Mouse (Mus musculus) intestine, postnatal 0 days (tissue): ENCODE data around the gene Cd84. TPM values are rescaled to one million over a fixed set of nuclear protein-coding genes. Genes with fewer than 3 reads are reported as not detected.
A peak's percentile ranks its signal among the peaks of the same experiment; 100 is the strongest.

Experiments
- ATAC-seq: fragments of 200-750 bp; cut with Nextera tagmentation; 2 replicates; pipeline ENCODE4 v1.8.0; 2017; ENCODE audit warnings: mild to moderate bottlenecking, moderate TSS enrichment, moderate library complexity
- H3K27ac ChIP-seq: fragments of 300-500 bp; sonication (generic); 2 replicates; pipeline ENCODE4 v1.5.1; 2014; ENCODE audit warnings: mild to moderate bottlenecking, low read depth, low read length, moderate library complexity
- H3K27me3 ChIP-seq: fragments of 300-500 bp; sonication (generic); replicated peaks from 2 replicates; pipeline ENCODE4 v1.6.1; 2014; ENCODE audit warnings: low read length, mixed read lengths; ENCODE audit not compliant: control insufficient read depth, insufficient read depth
- H3K36me3 ChIP-seq: fragments of 300-500 bp; sonication (generic); 2 replicates; pipeline ENCODE4 v1.6.1; 2014; ENCODE audit warnings: mild to moderate bottlenecking, moderate library complexity; ENCODE audit not compliant: control insufficient read depth, insufficient read depth
- H3K4me1 ChIP-seq: fragments of 300-500 bp; sonication (generic); replicated peaks from 2 replicates; pipeline ENCODE4 v1.6.1; 2014; ENCODE audit warnings: antibody characterized with exemption, low read length, mixed read lengths; ENCODE audit not compliant: control insufficient read depth, insufficient read depth
- H3K4me2 ChIP-seq: fragments of 300-500 bp; sonication (generic); replicated peaks from 2 replicates; pipeline ENCODE4 v1.6.1; 2014; ENCODE audit warnings: low read depth, mild to moderate bottlenecking, moderate library complexity
- H3K4me3 ChIP-seq: fragments of 300-500 bp; sonication (generic); 2 replicates; pipeline ENCODE4 v1.5.1; 2014; ENCODE audit warnings: low read depth, low read length
- H3K9ac ChIP-seq: fragments of 300-500 bp; sonication (generic); 2 replicates; pipeline ENCODE4 v1.6.1; 2014; ENCODE audit warnings: mild to moderate bottlenecking, low read depth, low read length
- H3K9me3 ChIP-seq: fragments of 300-500 bp; sonication (generic); 2 replicates; pipeline ENCODE4 v1.6.1; 2016; ENCODE audit warnings: mixed run types; ENCODE audit not compliant: control insufficient read depth
- CTCF ChIP-seq: sonication (generic); IDR thresholded peaks from 2 replicates; pipeline ENCODE4 v1.5.1; 2016; ENCODE audit warnings: low read depth, mild to moderate bottlenecking, control low read depth, antibody characterized with exemption, moderate library complexity
- WGBS: fragments of 180-500 bp; shearing (Covaris S2); extraction: QIAGEN DNeasy Blood & Tissue Kit; methylation state at CpG from one replicate; pipeline ENCODE4 v1.1.7; 2014; 5-methylcytosine and 5-hydroxymethylcytosine counted together
- polyA plus RNA-seq: library from polyadenylated mRNA; unstranded; fragments of >200 nt; fragmentation: Nextera tagmentation; extraction: Ambion mirVana; gene quantifications from 2 replicates; pipeline ENCODE4 v1.2.1, GENCODE M21; 2015

Cd84 gene
- polyA plus RNA-seq, 1 experiment from 2014 or later = 1.9 TPM

DNA sequence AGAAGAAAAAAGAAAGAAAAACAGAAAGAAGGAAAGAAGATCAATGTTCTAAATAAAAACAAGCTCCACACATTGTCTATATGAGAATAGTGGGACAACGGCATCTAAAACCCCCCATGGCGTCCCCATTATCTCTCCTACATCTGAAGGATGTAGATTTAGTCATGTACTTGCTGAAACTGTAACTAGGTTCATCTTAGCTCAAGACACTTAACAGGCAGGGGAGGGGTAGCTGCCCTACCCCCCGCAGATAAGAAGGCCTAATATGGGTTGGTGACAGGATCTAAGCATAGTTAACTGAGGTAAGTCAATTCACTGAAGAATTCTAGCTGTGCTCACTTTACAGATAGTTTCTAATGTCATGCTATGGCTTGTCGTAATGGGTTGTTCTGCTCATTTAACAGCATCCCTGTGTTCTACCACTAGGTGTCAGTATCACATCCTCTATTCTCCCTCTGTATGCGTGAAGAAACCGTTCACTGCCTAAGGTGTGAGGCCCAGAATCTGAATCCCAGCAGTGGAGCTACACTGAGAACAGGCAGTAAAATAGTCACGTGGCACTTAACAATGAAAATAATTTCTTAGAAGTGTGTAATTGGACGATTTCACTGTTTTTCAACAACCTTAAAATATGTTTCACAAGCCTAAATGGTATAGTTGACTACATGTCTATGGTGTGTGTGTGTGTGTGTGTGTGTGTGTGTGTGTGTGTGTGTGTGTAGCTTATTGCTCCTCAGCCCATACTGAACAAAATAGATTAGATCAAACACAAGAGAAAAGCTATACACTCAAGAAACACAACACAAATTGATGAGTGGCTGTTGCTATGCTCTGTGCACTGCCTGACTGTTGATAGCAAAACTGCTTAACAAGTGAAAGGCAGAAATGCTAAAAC is 23.7 kb upstream of the Cd84 start:
- no peaks in the 10 kb centered on the region for H3K27me3 ChIP-seq
- H3K36me3 ChIP-seq = no peaks in the 10 kb centered on the region
- H3K4me2 ChIP-seq = no peak overlapping the region
- H3K9me3 ChIP-seq = no peaks in the 10 kb centered on the region
- H3K4me3 ChIP-seq = no peak overlapping the region
- TF ChIP-seq CTCF = peak; percentile 86
- H3K27ac ChIP-seq = no peak overlapping the region
- H3K4me1 ChIP-seq = no peaks in the 10 kb centered on the region
- H3K9ac ChIP-seq = no peak overlapping the region
- WGBS = 12% methylated on average over 8 of the region's 8 CpGs
- 0 out of 2 replicates have a peak, but pooled peaks have one; percentile 45 for ATAC-seq

GRCm38 (mm10) chr1:171816991-171817390 is 22.5 kb upstream of the Cd84 start:
- Histone ChIP-seq H3K36me3 (no peaks in the 10 kb centered on the region), H3K4me2 (no peak overlapping the region), H3K27me3 (no peaks in the 10 kb centered on the region), H3K9ac (no peak overlapping the region), H3K4me3 (no peak overlapping the region), H3K4me1 (no peaks in the 10 kb centered on the region), H3K9me3 (no peaks in the 10 kb centered on the region), H3K27ac (no peak overlapping the region)
- no peak for TF ChIP-seq CTCF
- no peak for ATAC-seq
- 81% methylated on average over 4 of the region's 4 CpGs for WGBS

DNA sequence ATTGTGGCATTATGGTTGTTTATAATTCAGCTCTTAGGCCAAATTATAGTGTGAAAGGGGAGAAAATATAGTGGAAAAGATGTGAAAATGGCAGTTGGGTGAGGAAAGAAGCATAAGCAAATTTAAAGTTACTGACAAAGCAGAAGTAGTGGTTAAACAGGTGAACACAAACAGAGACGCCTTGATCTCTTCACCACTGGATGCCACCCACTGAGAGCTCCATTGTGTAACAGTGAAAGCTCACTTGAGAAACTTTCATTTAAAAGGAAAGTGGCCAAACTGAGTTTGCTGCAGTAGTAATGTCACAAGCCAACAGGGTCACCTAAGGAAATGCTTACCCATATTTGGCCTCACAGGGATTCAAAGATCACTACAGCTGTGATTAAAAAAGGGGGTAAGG is 18.2 kb upstream of the Cd84 start:
- ATAC-seq = no peak
- Histone ChIP-seq H3K27ac (no peak overlapping the region), H3K36me3 (no peaks in the 10 kb centered on the region), H3K9ac (no peak overlapping the region), H3K9me3 (no peaks in the 10 kb centered on the region), H3K27me3 (no peaks in the 10 kb centered on the region), H3K4me1 (no peaks in the 10 kb centered on the region), H3K4me2 (no peak overlapping the region), H3K4me3 (no peak overlapping the region)
- no peak for TF ChIP-seq CTCF
- WGBS = 69% methylated on average over 1 of the region's 1 CpGs

GRCm38 (mm10) chr1:171825462-171825861 is 14.0 kb upstream of the Cd84 start:
- WGBS = 58% methylated on average over 4 of the region's 4 CpGs
- Histone ChIP-seq H3K9me3 (no peaks in the 10 kb centered on the region), H3K4me2 (no peak overlapping the region), H3K4me1 (no peaks in the 10 kb centered on the region), H3K9ac (no peak overlapping the region), H3K27me3 (no peaks in the 10 kb centered on the region), H3K4me3 (no peak overlapping the region), H3K36me3 (no peaks in the 10 kb centered on the region), H3K27ac (no peak overlapping the region)
- ATAC-seq = no peak
- peak; percentile 33 for TF ChIP-seq CTCF

DNA sequence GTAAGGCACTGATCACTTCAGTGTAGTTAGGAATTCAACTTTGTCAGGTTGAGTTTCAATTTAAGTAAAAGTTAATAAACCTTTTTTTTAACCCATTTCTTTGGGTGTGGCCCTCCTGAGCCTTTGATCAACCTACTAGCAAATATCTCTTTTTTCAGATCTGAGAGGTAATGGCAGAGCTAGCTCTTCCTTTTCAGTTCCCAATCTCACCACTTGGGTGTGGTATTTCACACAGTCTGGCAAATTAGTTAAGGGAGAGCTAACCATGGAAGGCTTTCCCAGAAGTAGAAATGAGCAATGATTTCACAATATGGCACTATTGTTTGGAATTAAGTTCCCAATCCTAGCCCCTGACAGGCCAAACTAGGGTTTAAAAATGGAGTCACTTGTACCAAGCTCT is 13.3 kb upstream of the Cd84 start:
- peak; percentile 64 for TF ChIP-seq CTCF
- ATAC-seq = no peak
- Histone ChIP-seq H3K27me3 (no peaks in the 10 kb centered on the region), H3K4me1 (no peaks in the 10 kb centered on the region), H3K4me2 (no peak overlapping the region), H3K9ac (no peak overlapping the region), H3K4me3 (no peak overlapping the region), H3K9me3 (no peaks in the 10 kb centered on the region), H3K36me3 (no peaks in the 10 kb centered on the region), H3K27ac (no peak overlapping the region)

DNA sequence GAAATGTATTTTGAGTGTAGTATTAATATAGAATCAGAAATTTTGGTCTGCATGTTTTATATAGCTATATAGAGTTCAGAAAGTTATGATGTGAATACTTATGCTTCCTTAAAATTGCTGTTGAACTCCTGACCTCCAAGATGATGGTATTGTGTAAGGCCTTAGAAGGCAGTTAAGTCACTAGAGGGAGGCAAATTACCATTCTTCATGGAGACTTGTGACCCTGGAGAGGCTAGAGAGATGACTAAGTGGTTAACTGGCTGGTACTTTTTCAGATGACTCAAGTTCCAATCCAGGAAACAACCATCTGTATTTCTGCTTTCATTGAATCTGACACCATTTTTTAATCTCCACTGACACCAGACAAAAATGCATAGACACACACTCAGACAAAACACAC is 11.8 kb upstream of the Cd84 start:
- Histone ChIP-seq H3K9ac (no peak overlapping the region), H3K4me1 (no peaks in the 10 kb centered on the region), H3K27me3 (no peaks in the 10 kb centered on the region), H3K27ac (no peak overlapping the region), H3K4me3 (no peak overlapping the region), H3K36me3 (no peaks in the 10 kb centered on the region), H3K4me2 (no peak overlapping the region), H3K9me3 (no peaks in the 10 kb centered on the region)
- peak; percentile 40 for TF ChIP-seq CTCF
- no peak for ATAC-seq
